Mouse (Mus musculus) stomach, postnatal 0 days (tissue): Measurements from ENCODE around the gene Des. TPM values are rescaled to one million over a fixed set of nuclear protein-coding genes. Genes with fewer than 3 reads are reported as not detected.

Source experiments
- ATAC-seq: fragments of 200-750 bp; cut with Nextera tagmentation; 2 replicates; pipeline ENCODE4 v1.8.0; 2017; ENCODE audit not compliant: low FRiP score, low TSS enrichment
- DNase-seq: peaks from one replicate; pipeline ENCODE4 v3.0.0-alpha.2; 2016; ENCODE audit warnings: low spot score
- H3K27ac ChIP-seq: fragments of 300-500 bp; sonication (generic); replicated peaks from 2 replicates; pipeline ENCODE4 v1.5.1; 2014; ENCODE audit warnings: mild to moderate bottlenecking, control low read depth
- H3K27me3 ChIP-seq: fragments of 300-500 bp; sonication (generic); 2 replicates; pipeline ENCODE4 v1.6.1; 2014; ENCODE audit warnings: low read length; ENCODE audit not compliant: control insufficient read depth, insufficient read depth
- H3K36me3 ChIP-seq: fragments of 300-500 bp; sonication (generic); 2 replicates; pipeline ENCODE4 v1.6.1; 2014; ENCODE audit warnings: low read length, mixed read lengths; ENCODE audit not compliant: control insufficient read depth, insufficient read depth
- H3K4me1 ChIP-seq: fragments of 300-500 bp; sonication (generic); replicated peaks from 2 replicates; pipeline ENCODE4 v1.6.1; 2014; ENCODE audit warnings: antibody characterized with exemption; ENCODE audit not compliant: control insufficient read depth, insufficient read depth
- H3K4me2 ChIP-seq: fragments of 300-500 bp; sonication (generic); replicated peaks from 2 replicates; pipeline ENCODE4 v1.6.1; 2014; ENCODE audit warnings: low read depth, mild to moderate bottlenecking, control low read depth, moderate library complexity
- H3K4me3 ChIP-seq: fragments of 300-500 bp; sonication (generic); 2 replicates; pipeline ENCODE4 v1.5.1; 2014; ENCODE audit warnings: low read depth, low read length, control low read depth
- H3K9ac ChIP-seq: fragments of 300-500 bp; sonication (generic); 2 replicates; pipeline ENCODE4 v1.6.1; 2014; ENCODE audit warnings: mild to moderate bottlenecking, low read length, control low read depth, mixed read lengths
- H3K9me3 ChIP-seq: fragments of 300-500 bp; sonication (generic); 2 replicates; pipeline ENCODE4 v1.6.1; 2016; ENCODE audit warnings: low read length; ENCODE audit not compliant: control insufficient read depth
- CTCF ChIP-seq: IDR thresholded peaks from 2 replicates; pipeline ENCODE4 v1.5.1; 2016; ENCODE audit warnings: antibody characterized with exemption, low read depth, mild to moderate bottlenecking, moderate library complexity
- EP300 ChIP-seq: optimal IDR thresholded peaks from 2 replicates; pipeline ENCODE3; 2016; ENCODE audit warnings: antibody characterized with exemption
- WGBS: fragments of 180-500 bp; shearing (Covaris S2); extraction: QIAGEN DNeasy Blood & Tissue Kit; methylation state at CpG from one replicate; pipeline ENCODE4 v1.1.7; 2014; 5-methylcytosine and 5-hydroxymethylcytosine counted together
- polyA plus RNA-seq: library from polyadenylated mRNA; unstranded; fragments of >200 nt; fragmentation: Nextera tagmentation; extraction: Ambion mirVana; gene quantifications from 2 replicates; pipeline ENCODE4 v1.2.1, GENCODE M21; 2015

Des gene
- polyA plus RNA-seq, 1 experiment from 2014 or later: 291 TPM

- Histone ChIP-seq H3K36me3 (no peaks in the 10 kb centered on the region), H3K27me3 (no peaks in the 10 kb centered on the region), H3K4me2 (peak overlapping the region; percentile 39), H3K4me1 (peaks cover 7% of the 10 kb centered on the region; the same call in 1 of the 2 replicates), H3K27ac (peak overlapping the region; percentile 88), H3K9me3 (no peaks in the 10 kb centered on the region), H3K9ac (peak overlapping the region; percentile 50), H3K4me3 (peak overlapping the region; percentile 22; the same call in 1 of the 2 replicates)
- WGBS: 13% methylated on average over 15 of the region's 15 CpGs
- TF ChIP-seq CTCF (peak; percentile 14), EP300 (no peak)
- peak; percentile 79 for ATAC-seq
- peak; percentile 63 for DNase-seq
Observed at GRCm38 (mm10) chr1:75399755-75400492, 39.8 kb downstream of the Des start.

- Histone ChIP-seq H3K4me3 (peak overlapping the region; percentile 22; the same call in 1 of the 2 replicates), H3K27me3 (no peaks in the 10 kb centered on the region), H3K4me2 (peak overlapping the region; percentile 39), H3K27ac (peak overlapping the region; percentile 88), H3K36me3 (no peaks in the 10 kb centered on the region; the same call in 1 of the 2 replicates), H3K4me1 (peaks cover 7% of the 10 kb centered on the region; the same call in 1 of the 2 replicates), H3K9ac (peak overlapping the region; percentile 41), H3K9me3 (no peaks in the 10 kb centered on the region)
- TF ChIP-seq CTCF: no peak
- TF ChIP-seq EP300: no peak
- whole genome bisulfite sequencing: 44% methylated on average over 6 of the region's 6 CpGs
- DNase-seq (no peak), ATAC-seq (no peak)
Observed at GRCm38 (mm10) chr1:75400493-75401115, 40.5 kb downstream of the Des start.

- TF ChIP-seq EP300 (no peak), CTCF (no peak)
- Histone ChIP-seq H3K4me3 (no peak overlapping the region), H3K9me3 (no peaks in the 10 kb centered on the region), H3K9ac (no peak overlapping the region), H3K4me1 (no peaks in the 10 kb centered on the region), H3K36me3 (peaks cover 3% of the 10 kb centered on the region; the same call in 1 of the 2 replicates), H3K4me2 (no peak overlapping the region), H3K27me3 (no peaks in the 10 kb centered on the region), H3K27ac (no peak overlapping the region)
- DNase-seq (no peak), ATAC-seq (no peak)
- WGBS: 68% methylated on average over 3 of the region's 3 CpGs
Observed at GRCm38 (mm10) chr1:75405547-75405946, 45.4 kb downstream of the Des start.

GRCm38 (mm10) chr1:75406173-75406572, 46.0 kb downstream of the Des start:
- no peaks in the 10 kb centered on the region for H3K9me3 ChIP-seq
- TF ChIP-seq CTCF (no peak), EP300 (no peak)
- no peak for ATAC-seq
- DNase-seq: no peak
- no peak overlapping the region for H3K9ac ChIP-seq
- no peaks in the 10 kb centered on the region for H3K4me1 ChIP-seq
- H3K36me3 ChIP-seq: peaks cover 3% of the 10 kb centered on the region; the same call in 1 of the 2 replicates
- H3K4me3 ChIP-seq: no peak overlapping the region
- H3K27me3 ChIP-seq: no peaks in the 10 kb centered on the region
- H3K27ac ChIP-seq: no peak overlapping the region
- H3K4me2 ChIP-seq: no peak overlapping the region
- WGBS: 93% methylated on average over 15 of the region's 15 CpGs

- TF ChIP-seq EP300 (no peak), CTCF (no peak)
- DNase-seq (no peak), ATAC-seq (no peak)
- Histone ChIP-seq H3K9me3 (no peaks in the 10 kb centered on the region), H3K36me3 (peaks cover 3% of the 10 kb centered on the region; the same call in 1 of the 2 replicates), H3K4me2 (no peak overlapping the region), H3K4me3 (no peak overlapping the region), H3K27ac (no peak overlapping the region), H3K27me3 (no peaks in the 10 kb centered on the region), H3K4me1 (no peaks in the 10 kb centered on the region), H3K9ac (no peak overlapping the region)
- WGBS: 87% methylated on average over 9 of the region's 9 CpGs
Observed at GRCm38 (mm10) chr1:75407056-75407455, 46.9 kb downstream of the Des start.

GRCm38 (mm10) chr1:75408210-75408609, 48.1 kb downstream of the Des start:
- ATAC-seq (no peak), DNase-seq (no peak)
- no peaks in the 10 kb centered on the region for H3K4me1 ChIP-seq
- peaks cover 3% of the 10 kb centered on the region; the same call in 1 of the 2 replicates for H3K36me3 ChIP-seq
- no peaks in the 10 kb centered on the region for H3K27me3 ChIP-seq
- no peak overlapping the region for H3K27ac ChIP-seq
- H3K9ac ChIP-seq: no peak overlapping the region
- TF ChIP-seq CTCF: no peak
- TF ChIP-seq EP300: no peak
- H3K4me3 ChIP-seq: no peak overlapping the region
- H3K4me2 ChIP-seq: no peak overlapping the region
- 68% methylated on average over 4 of the region's 4 CpGs for WGBS
- no peaks in the 10 kb centered on the region for H3K9me3 ChIP-seq
